Mouse (Mus musculus) macrophage (primary cell): Measurements from ENCODE around the gene Sfr1. TPM values are rescaled to one million over a fixed set of nuclear protein-coding genes. Genes with fewer than 3 reads are reported as not detected.
A peak's percentile ranks its signal among the peaks of the same experiment; 100 is the strongest.

Source experiments
- H3K27ac ChIP-seq: fragments of 350-480 bp; formaldehyde crosslinking; 2 replicates; pipeline ENCODE4 v1.9.0; 2021
- H3K36me3 ChIP-seq: fragments of 350-480 bp; formaldehyde crosslinking; 2 replicates; pipeline ENCODE4 v1.9.0; 2021; ENCODE audit errors: inconsistent target
- H3K4me3 ChIP-seq: fragments of 350-480 bp; formaldehyde crosslinking; 2 replicates; pipeline ENCODE4 v1.9.0; 2021; ENCODE audit errors: inconsistent target
- H3K79me2 ChIP-seq: fragments of 350-480 bp; formaldehyde crosslinking; 2 replicates; pipeline ENCODE4 v1.9.0; 2021; ENCODE audit errors: inconsistent target
- WGBS: methylation state at CpG from one replicate; pipeline ENCODE4 v1.1.7; 2026; ENCODE audit warnings: inconsistent platforms; ENCODE audit not compliant: missing documents; 5-methylcytosine and 5-hydroxymethylcytosine counted together
- polyA plus RNA-seq: library from polyadenylated mRNA; stranded (reverse); fragments of 250-400 nt; gene quantifications from 3 replicates; pipeline ENCODE4 v1.2.4, GENCODE M21; 2018; ENCODE audit warnings: inconsistent platforms
- total RNA-seq, 78 experiments: library from RNA; depleted of rRNA; stranded (reverse); fragments of 250-400 nt; gene quantifications; 1 replicate in 9 of 78; 2 replicates in 24 of 78; 3 replicates in 43 of 78; 4 replicates in 2 of 78; pipeline ENCODE4 v1.2.4; 2018; ENCODE audit warnings: inconsistent platforms in 56 of 78

The Sfr1 gene
- 10 to 100 TPM; 10.7 to 36.8 (median 19.4) TPM for total RNA-seq (2018; cell fraction: chromatin; rRNA removed)
- 100 to 1,000 TPM in 4 of 26 experiments, 10 to 100 TPM in 22; 67.3 to 113 (median 79.1) TPM for total RNA-seq (2018; cell fraction: cytosol; rRNA removed)
- total RNA-seq (2018; cell fraction: nucleus; rRNA removed), result 10 to 100 TPM; 18.3 to 59.2 (median 30.5) TPM
- 64.4 to 160 TPM (median 82.0 TPM) in 3 replicates for polyA plus RNA-seq

DNA sequence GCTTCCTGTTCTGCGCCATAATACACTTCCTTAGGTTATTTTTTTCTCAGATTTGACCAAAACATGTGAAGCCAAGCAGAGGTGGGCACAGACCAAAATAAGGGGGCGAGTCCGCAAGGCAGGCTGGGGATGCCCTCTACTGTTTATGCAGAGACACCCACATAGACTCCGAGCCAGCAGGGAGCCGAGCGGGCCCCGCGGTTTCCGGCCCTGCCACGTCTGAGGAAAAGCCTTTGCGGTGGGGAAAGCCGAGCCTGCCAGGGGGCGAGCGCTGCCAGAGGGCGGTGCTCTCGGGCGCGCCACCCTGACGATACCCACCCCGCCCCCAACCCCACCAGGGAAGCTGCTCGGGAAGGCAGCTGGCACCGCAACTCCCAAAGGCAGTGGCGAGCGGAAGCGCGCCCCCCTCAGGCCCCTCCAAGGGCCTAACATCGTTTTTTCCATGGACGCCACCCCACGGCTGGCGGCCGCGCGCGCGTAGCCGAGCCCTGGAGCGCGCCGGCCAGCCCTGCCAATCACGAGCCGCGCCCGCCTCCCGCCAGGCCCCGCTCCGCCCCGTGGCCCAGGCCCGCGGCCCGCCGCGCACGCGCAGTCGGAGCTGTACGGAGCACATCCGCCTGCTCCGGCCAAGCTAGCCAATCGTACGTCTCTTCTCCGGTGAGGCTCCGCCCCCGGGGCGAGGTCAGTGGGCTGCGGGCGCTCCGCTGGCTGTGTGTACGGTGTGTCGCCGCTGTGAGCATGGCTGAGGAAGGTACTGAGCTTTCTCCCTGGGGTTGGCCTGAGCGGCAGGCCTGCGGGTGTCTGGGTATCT, at the start of gene Sfr1:
Gene Sfr1, plus strand, starts transcription at position 612 of the 811 bp plus-strand sequence.
- H3K27ac ChIP-seq, result peak within 1 kb of the TSS; percentile 74
- H3K79me2 ChIP-seq, result peaks cover 16% of the 10 kb centered on the region
- WGBS, result under 1% methylated on average over 63 of the region's 72 CpGs
- H3K36me3 ChIP-seq, result peaks cover 31% of the 10 kb centered on the region
- peak within 1 kb of the TSS; percentile 64 for H3K4me3 ChIP-seq

DNA sequence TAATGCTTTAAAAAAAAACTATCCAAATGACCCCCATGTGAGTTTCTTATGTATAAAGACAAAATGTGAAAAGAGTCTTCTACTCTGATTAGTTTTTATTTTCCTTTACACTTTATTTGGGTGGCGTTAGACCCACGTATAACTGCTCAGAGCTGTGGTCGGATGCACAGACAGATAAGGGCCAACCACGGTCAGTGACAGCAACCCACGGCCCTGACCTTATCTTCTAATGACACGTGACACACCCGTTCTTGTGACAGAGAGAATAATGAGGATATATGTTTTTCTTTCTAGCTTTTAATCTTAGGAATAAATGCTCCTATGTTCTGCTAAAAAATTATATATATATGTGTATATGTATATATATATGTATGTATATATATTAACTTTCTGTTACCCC, 41.9 kb upstream of the Sfr1 start:
- WGBS, result 40% methylated on average over 7 of the region's 7 CpGs
- Histone ChIP-seq H3K4me3 (no peak overlapping the region), H3K79me2 (no peaks in the 10 kb centered on the region), H3K27ac (no peak overlapping the region), H3K36me3 (no peaks in the 10 kb centered on the region)

DNA sequence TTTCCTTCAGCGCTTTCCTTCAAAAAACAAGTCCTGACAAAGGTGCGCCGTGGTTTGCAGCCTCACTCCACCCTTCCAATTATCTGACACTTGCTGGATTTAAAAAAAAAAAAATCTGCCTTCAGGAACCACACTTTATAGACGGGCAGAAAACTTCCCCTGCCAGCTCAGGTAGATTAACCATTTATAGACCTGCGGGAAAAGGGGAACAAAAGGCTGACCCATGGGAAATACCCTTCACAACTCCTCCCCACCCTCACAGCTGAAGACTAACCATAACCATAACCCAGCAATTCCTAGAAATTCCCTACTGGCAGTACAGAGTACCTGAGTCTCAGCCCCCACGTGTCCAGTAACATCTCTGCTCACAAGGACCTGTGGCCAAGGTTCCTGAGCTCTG, 39.5 kb upstream of the Sfr1 start, which contains the start of gene Col17a1:
Gene Col17a1, minus strand, starts transcription at position 101 of the 400 bp plus-strand sequence.
- H3K79me2 ChIP-seq, result no peaks in the 10 kb centered on the region
- no peaks in the 10 kb centered on the region for H3K36me3 ChIP-seq
- no peak within 1 kb of the TSS for H3K27ac ChIP-seq
- WGBS, result 58% methylated on average over 6 of the region's 6 CpGs
- no peak within 1 kb of the TSS for H3K4me3 ChIP-seq

DNA sequence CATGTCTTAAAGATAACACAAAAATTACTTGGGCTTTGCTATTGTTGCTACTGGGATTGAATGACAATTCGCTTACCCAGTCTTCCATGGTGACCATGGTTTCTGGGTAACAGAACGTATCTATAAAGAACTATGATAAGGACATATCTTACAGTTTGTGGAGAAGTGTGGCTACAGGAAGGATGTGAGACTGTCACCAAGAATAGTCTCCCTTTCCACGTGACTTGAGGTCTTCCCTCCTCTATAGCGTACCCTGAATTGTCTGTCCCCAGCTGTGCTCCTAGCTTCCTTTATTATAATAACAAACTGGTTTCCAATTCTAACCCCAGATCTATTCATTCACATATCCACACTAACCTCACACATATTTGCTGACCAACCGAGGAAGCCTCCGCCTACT, 35.8 kb upstream of the Sfr1 start:
- WGBS, result 45% methylated on average over 6 of the region's 6 CpGs
- no peaks in the 10 kb centered on the region for H3K36me3 ChIP-seq
- H3K4me3 ChIP-seq, result no peak overlapping the region
- no peak overlapping the region for H3K27ac ChIP-seq
- no peaks in the 10 kb centered on the region for H3K79me2 ChIP-seq

DNA sequence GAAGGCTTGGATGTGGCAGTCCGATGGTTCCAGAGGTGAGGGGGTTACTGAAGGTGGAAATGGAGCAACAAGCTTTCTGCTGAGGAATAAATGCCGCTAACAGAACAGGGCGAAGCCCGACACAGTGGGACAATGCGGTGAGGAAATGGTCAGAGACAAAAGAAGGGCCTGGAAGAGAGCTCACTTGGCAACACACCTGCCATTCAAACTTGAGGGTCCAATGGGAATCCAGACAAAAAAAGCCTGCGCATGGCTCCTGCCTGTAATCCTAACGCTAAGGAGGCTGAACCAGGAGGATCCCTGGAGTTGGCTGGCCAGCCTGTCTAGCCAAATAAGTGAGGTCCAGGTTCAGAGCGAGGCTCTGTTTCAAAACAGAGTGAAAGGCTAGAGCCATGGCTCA, 35.1 kb upstream of the Sfr1 start:
- Histone ChIP-seq H3K4me3 (no peak overlapping the region), H3K36me3 (no peaks in the 10 kb centered on the region), H3K79me2 (no peaks in the 10 kb centered on the region), H3K27ac (no peak overlapping the region)
- 94% methylated on average over 8 of the region's 8 CpGs for WGBS

DNA sequence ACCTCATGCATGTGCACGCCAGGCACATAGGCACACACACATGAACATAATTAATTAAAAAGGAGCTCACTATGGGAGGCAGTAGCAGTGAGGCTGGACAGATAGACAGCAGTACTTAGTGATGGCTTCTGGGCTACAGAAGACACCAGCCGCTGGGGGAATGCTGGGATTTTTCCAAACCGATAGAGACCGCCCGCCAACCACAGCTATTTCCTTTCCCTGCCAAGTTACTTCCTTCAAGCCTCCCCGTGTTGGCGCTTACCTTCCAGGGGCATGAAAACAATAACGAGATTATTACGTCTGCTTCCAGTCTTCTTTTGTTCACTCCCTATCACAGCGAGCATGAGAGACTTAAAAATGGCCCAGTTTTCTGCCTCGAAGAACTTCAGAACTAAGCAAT, 34.4 kb upstream of the Sfr1 start:
- Histone ChIP-seq H3K27ac (no peak overlapping the region), H3K79me2 (no peaks in the 10 kb centered on the region), H3K4me3 (no peak overlapping the region), H3K36me3 (no peaks in the 10 kb centered on the region)
- WGBS, result 33% methylated on average over 11 of the region's 11 CpGs

DNA sequence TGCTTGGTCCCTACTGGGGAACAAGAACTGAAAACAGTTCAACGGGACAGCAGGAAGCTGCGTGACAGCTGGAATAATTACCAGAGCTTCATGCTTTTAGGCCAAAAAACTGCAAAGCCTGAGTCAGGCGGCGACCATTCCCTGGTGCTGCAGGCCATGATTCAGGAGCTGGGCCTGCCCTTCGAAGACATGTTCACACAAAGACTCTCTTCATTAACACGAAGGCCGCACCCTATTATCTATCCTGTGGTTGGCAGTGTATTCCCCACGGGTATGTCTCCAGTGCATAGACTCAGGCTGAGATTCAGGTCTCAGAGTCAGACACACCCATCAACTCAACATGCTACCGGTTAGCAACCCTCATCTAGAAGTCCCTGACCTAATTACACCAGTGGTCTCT, 33.2 kb upstream of the Sfr1 start:
- Histone ChIP-seq H3K36me3 (no peaks in the 10 kb centered on the region), H3K27ac (no peak overlapping the region), H3K79me2 (no peaks in the 10 kb centered on the region), H3K4me3 (no peak overlapping the region)
- WGBS, result 76% methylated on average over 9 of the region's 9 CpGs

DNA sequence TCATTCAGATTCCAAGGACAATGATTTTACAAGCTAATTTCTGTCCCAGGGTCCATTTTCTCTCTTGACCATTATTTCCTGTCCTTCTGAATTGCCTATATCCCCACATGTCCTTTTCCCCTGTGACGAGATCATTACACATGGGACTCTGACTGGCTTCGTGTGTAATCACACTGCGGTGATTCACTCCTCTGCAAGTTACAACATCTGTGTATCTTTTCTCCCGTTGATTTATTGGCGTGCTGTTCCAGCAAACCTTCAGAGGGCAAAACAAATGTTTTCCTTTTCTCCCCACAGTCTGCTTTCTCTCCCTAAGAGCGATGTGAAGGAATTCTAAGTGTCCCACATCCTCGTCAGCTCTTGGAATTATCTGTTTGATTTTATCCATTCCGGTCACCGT, 31.7 kb upstream of the Sfr1 start:
- WGBS, result 81% methylated on average over 9 of the region's 9 CpGs
- no peak overlapping the region for H3K4me3 ChIP-seq
- H3K79me2 ChIP-seq, result no peaks in the 10 kb centered on the region
- no peaks in the 10 kb centered on the region for H3K36me3 ChIP-seq
- no peak overlapping the region for H3K27ac ChIP-seq

DNA sequence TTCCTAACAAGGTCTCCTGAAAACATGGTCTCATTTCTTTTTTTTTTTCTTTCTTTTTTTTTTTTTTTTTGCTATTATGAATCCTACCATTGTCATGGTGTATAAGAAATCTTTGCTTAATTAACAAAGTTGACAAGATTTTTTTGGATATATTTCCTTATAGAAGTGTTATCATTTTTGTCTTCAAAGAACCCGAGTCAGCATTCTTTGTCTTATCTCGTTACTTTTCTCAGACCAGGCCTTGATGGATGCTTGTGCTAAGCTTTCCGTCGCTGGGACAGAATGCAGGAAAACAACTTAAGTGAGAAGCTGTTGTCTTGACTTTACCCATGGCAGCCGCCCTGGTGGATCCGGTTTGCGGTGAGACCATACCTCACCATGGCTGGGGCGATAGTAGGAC, 31.0 kb upstream of the Sfr1 start:
- H3K27ac ChIP-seq, result no peak overlapping the region
- H3K79me2 ChIP-seq, result no peaks in the 10 kb centered on the region
- no peak overlapping the region for H3K4me3 ChIP-seq
- no peaks in the 10 kb centered on the region for H3K36me3 ChIP-seq
- WGBS, result 98% methylated on average over 8 of the region's 8 CpGs

DNA sequence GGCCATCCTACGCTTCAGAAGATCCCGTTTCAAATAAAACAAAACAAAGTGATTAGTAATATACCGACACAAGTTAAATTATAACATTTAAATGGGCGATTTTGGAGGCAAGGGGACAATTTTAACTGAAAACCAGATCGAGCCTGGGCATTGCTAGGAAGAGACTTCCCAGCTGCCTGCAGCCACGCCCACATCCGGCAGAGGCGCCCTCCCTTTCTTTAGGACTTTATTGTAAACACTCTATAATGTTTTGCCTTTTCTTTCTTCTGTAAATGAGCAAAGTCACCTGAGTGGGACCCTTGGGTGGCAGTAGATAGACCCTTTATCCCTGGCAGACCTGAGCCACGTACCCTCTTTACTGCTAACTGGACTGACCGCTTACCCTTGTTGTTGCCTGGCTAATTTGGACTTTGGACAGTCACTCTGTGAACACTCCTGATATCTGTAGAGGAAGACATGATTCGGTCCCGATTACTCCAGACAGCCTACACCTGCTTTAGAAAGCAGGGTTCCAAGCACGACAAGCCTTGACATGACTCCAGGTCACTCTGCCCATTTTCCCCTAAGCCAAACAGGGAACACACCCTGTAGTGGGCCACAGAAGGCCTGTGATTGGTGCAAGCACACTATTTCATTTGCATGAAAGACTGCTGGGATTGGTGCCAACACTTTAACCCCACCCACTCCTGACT, 26.3 kb upstream of the Sfr1 start:
- H3K27ac ChIP-seq, result no peak overlapping the region
- H3K36me3 ChIP-seq, result no peaks in the 10 kb centered on the region
- no peaks in the 10 kb centered on the region for H3K79me2 ChIP-seq
- H3K4me3 ChIP-seq, result no peak overlapping the region
- 89% methylated on average over 11 of the region's 13 CpGs for WGBS

DNA sequence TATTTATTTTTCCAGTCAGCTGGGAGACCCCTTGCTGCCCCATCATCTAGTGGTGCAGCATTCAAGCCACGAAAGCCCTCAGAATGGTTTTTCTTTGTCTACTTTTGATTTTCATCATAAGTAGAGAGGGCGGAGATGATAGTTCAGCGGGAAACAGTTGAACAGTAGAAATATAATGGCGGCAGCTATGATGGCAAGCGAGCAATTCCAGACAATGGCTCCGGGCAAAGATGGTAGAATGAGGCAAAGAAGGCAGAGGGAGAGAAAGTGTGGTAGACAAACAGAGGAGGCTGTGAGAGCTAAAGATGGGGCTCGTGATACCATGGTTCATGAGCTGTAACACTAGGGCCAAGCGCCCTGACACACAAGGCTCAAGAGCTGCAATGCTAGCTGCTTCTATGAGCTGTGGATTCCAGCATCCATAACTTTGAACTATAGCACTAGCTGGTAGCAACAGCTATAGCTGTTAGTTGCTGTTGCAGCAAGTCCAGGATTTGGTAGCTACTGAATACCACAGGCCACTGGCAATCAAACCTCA, 25.6 kb upstream of the Sfr1 start:
- 92% methylated on average over 8 of the region's 8 CpGs for WGBS
- Histone ChIP-seq H3K79me2 (no peaks in the 10 kb centered on the region), H3K36me3 (no peaks in the 10 kb centered on the region), H3K4me3 (no peak overlapping the region), H3K27ac (no peak overlapping the region)

DNA sequence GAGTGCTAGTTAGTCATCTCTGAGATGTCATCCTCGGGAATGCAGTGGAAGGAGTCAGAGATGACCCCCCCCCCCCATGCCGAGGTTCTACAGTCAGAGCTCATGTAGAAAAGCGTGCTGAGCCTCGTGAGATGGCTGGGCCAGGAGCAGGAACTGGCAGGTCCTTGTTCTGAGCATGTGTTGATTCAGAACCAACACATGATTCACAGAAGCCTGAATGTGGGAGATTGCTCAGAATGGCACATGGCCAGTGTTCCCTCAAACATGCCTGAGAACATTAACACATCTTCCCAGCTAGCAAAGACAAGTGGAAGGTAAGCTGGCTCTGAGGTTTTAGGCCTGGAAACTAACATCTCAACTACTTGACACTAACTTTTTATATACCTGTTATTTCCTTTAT, 21.1 kb upstream of the Sfr1 start:
- 83% methylated on average over 4 of the region's 4 CpGs for WGBS
- Histone ChIP-seq H3K36me3 (no peaks in the 10 kb centered on the region), H3K4me3 (no peak overlapping the region), H3K79me2 (no peaks in the 10 kb centered on the region), H3K27ac (no peak overlapping the region)

DNA sequence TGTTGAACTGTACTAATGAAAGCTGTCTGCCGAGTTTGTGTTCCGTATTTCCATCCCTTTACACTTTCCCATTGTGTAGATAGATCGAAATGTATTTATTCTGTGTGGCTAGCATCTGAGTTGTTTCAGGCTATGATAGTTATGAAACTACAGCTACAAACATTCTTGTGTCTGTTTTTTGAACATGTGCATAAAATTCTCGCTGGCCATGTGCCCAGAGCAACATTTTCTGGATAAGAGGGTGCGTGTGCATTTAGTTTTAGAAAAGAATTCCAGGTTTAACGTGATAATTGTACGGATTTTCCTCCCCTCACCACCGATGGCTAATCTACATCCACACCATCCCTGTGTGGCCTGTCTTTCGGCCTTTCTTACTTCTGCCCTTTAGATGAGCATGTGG, 18.0 kb upstream of the Sfr1 start:
- WGBS, result 88% methylated on average over 8 of the region's 9 CpGs
- Histone ChIP-seq H3K36me3 (no peaks in the 10 kb centered on the region), H3K27ac (no peak overlapping the region), H3K79me2 (no peaks in the 10 kb centered on the region), H3K4me3 (no peak overlapping the region)

DNA sequence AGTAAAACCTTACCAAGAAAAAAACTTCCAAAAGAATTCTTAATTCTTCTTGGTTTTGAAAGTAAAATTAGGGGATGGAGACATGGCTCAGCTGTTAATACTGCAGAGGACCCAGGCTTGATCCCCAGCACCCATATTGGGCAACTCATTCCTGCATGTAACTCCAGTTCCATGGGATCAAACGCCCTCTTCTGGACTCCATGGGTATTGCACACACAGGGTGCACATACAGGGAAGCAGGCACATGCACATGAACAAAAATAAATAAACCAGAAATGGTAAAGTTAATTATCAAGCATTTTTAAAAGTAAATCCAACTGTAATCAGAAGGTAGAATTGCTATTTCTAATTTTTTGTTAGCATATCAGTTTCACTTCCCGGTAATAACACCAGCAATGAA, 15.3 kb upstream of the Sfr1 start:
- WGBS, result 69% methylated on average over 2 of the region's 2 CpGs
- Histone ChIP-seq H3K4me3 (no peak overlapping the region), H3K36me3 (no peaks in the 10 kb centered on the region), H3K79me2 (no peaks in the 10 kb centered on the region), H3K27ac (no peak overlapping the region)

DNA sequence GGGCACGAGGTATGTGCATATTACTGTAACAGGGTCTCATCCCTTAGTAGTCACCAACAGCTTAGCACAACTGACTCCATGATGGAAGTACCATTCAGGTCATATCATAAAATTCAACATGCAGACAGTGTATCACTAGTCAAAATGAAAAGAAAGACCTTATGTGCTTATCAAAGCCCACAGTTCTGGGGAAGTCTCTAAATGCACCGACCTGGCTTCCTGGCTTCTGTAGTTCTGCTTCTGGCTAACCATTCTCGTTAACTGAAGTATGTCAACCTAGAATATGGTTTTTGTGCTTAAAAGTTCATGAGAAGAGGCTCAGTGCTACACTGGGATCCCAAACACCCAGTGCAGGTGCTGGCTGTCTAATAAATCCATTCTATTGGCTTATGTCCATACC, 12.3 kb upstream of the Sfr1 start:
- Histone ChIP-seq H3K4me3 (no peak overlapping the region), H3K27ac (no peak overlapping the region), H3K36me3 (no peaks in the 10 kb centered on the region), H3K79me2 (no peaks in the 10 kb centered on the region)
- WGBS, result 38% methylated on average over 3 of the region's 3 CpGs
